Mouse (Mus musculus) hindbrain, embryonic 14.5 days (tissue): ENCODE results near the gene Serf1. TPM values are rescaled to one million over a fixed set of nuclear protein-coding genes. Genes with fewer than 3 reads are reported as not detected.

Experiments used
- ATAC-seq: fragments of 200-750 bp; cut with Nextera tagmentation; 2 replicates; pipeline ENCODE4 v1.8.0; 2017; ENCODE audit warnings: moderate number of reproducible peaks, mild to moderate bottlenecking, moderate TSS enrichment, moderate library complexity; ENCODE audit not compliant: low FRiP score
- DNase-seq: peaks from one replicate; pipeline ENCODE4 v3.0.0-alpha.2; 2015; ENCODE audit warnings: low spot score
- H3K27ac ChIP-seq: fragments of 300-500 bp; sonication (generic); 2 replicates; pipeline ENCODE4 v1.5.1; 2014; ENCODE audit warnings: mild to moderate bottlenecking, moderate library complexity
- H3K27me3 ChIP-seq: fragments of 300-500 bp; sonication (generic); 2 replicates; pipeline ENCODE4 v1.6.1; 2014; ENCODE audit warnings: mild to moderate bottlenecking, low read length, mixed read lengths; ENCODE audit not compliant: control insufficient read depth, insufficient read depth
- H3K36me3 ChIP-seq: fragments of 300-500 bp; sonication (generic); replicated peaks from 2 replicates; pipeline ENCODE4 v1.6.1; 2014; ENCODE audit not compliant: control insufficient read depth, insufficient read depth
- H3K4me1 ChIP-seq: fragments of 300-500 bp; sonication (generic); replicated peaks from 2 replicates; pipeline ENCODE4 v1.6.1; 2014; ENCODE audit warnings: antibody characterized with exemption, low read length, mixed read lengths; ENCODE audit not compliant: control insufficient read depth, insufficient read depth
- H3K4me2 ChIP-seq: fragments of 300-500 bp; sonication (generic); replicated peaks from 2 replicates; pipeline ENCODE4 v1.6.1; 2014; ENCODE audit warnings: mild to moderate bottlenecking, moderate library complexity
- H3K4me3 ChIP-seq: fragments of 300-500 bp; sonication (generic); replicated peaks from 2 replicates; pipeline ENCODE4 v1.5.1; 2014; ENCODE audit warnings: mild to moderate bottlenecking, low read length
- H3K9ac ChIP-seq: fragments of 300-500 bp; sonication (generic); 2 replicates; pipeline ENCODE4 v1.6.1; 2014
- H3K9me3 ChIP-seq: fragments of 300-500 bp; sonication (generic); 2 replicates; pipeline ENCODE4 v1.6.1; 2016; ENCODE audit warnings: low read length; ENCODE audit not compliant: control insufficient read depth
- WGBS: fragments of 180-500 bp; shearing (Covaris S2); extraction: QIAGEN DNeasy Blood & Tissue Kit; methylation state at CpG from one replicate; pipeline ENCODE4 v1.1.7; 2014; 5-methylcytosine and 5-hydroxymethylcytosine counted together
- polyA plus RNA-seq: library from polyadenylated mRNA; unstranded; fragments of >200 nt; fragmentation: Nextera tagmentation; extraction: Ambion mirVana; gene quantifications from 2 replicates; pipeline ENCODE4 v1.2.1, GENCODE M21; 2014

Gene Serf1
- 396 and 451 TPM in 2 replicates for polyA plus RNA-seq

GRCm38 (mm10) chr13:100107652-100108472 lies at the start of gene Serf1:
TSS of gene Serf1 (plus strand) at chr13:100108012.
- Histone ChIP-seq H3K9ac (peak within 1 kb of the TSS; percentile 91), H3K4me3 (peak within 1 kb of the TSS; percentile 86), H3K36me3 (peaks cover 12% of the 10 kb centered on the region), H3K27ac (peak within 1 kb of the TSS; percentile 89), H3K4me2 (peak within 1 kb of the TSS; percentile 85), H3K4me1 (peaks cover 14% of the 10 kb centered on the region), H3K27me3 (no peaks in the 10 kb centered on the region), H3K9me3 (no peaks in the 10 kb centered on the region)
- ATAC-seq: peak; percentile 84
- WGBS: under 1% methylated on average over 76 of the region's 76 CpGs
- DNase-seq: peak; percentile 86

GRCm38 (mm10) chr13:100063936-100064335 lies 43.9 kb upstream of the Serf1 start:
- peaks cover 84% of the 10 kb centered on the region for H3K36me3 ChIP-seq
- ATAC-seq (no peak), DNase-seq (no peak)
- no peak overlapping the region for H3K9ac ChIP-seq
- no peak overlapping the region for H3K4me2 ChIP-seq
- no peak overlapping the region for H3K4me3 ChIP-seq
- H3K27ac ChIP-seq: no peak overlapping the region
- H3K4me1 ChIP-seq: no peaks in the 10 kb centered on the region
- WGBS: 95% methylated on average over 3 of the region's 3 CpGs
- H3K9me3 ChIP-seq: no peaks in the 10 kb centered on the region
- no peaks in the 10 kb centered on the region for H3K27me3 ChIP-seq

GRCm38 (mm10) chr13:100067821-100068220 lies 40.0 kb upstream of the Serf1 start:
- no peaks in the 10 kb centered on the region for H3K9me3 ChIP-seq
- H3K4me2 ChIP-seq: no peak overlapping the region
- no peak for ATAC-seq
- no peaks in the 10 kb centered on the region for H3K27me3 ChIP-seq
- H3K9ac ChIP-seq: no peak overlapping the region
- H3K4me1 ChIP-seq: no peaks in the 10 kb centered on the region
- 92% methylated on average over 6 of the region's 6 CpGs for WGBS
- DNase-seq: no peak
- H3K36me3 ChIP-seq: peaks cover 76% of the 10 kb centered on the region
- no peak overlapping the region for H3K27ac ChIP-seq
- H3K4me3 ChIP-seq: no peak overlapping the region

- no peak for ATAC-seq
- H3K9me3 ChIP-seq: no peaks in the 10 kb centered on the region
- no peak overlapping the region for H3K27ac ChIP-seq
- no peak overlapping the region for H3K4me3 ChIP-seq
- H3K4me1 ChIP-seq: no peaks in the 10 kb centered on the region
- no peaks in the 10 kb centered on the region for H3K27me3 ChIP-seq
- 92% methylated on average over 8 of the region's 8 CpGs for WGBS
- H3K9ac ChIP-seq: no peak overlapping the region
- peaks cover 78% of the 10 kb centered on the region for H3K36me3 ChIP-seq
- no peak for DNase-seq
- H3K4me2 ChIP-seq: no peak overlapping the region
Observed at GRCm38 (mm10) chr13:100071473-100071872, 36.3 kb upstream of the Serf1 start.

- Histone ChIP-seq H3K27me3 (no peaks in the 10 kb centered on the region), H3K36me3 (peaks cover 48% of the 10 kb centered on the region), H3K9ac (no peak overlapping the region), H3K9me3 (no peaks in the 10 kb centered on the region), H3K27ac (no peak overlapping the region), H3K4me3 (no peak overlapping the region), H3K4me1 (peaks cover 18% of the 10 kb centered on the region), H3K4me2 (no peak overlapping the region)
- ATAC-seq (no peak), DNase-seq (no peak)
- 90% methylated on average over 6 of the region's 6 CpGs for WGBS
Observed at GRCm38 (mm10) chr13:100098808-100099207, 9.0 kb upstream of the Serf1 start.

- 0 out of 2 replicates have a peak, but pooled peaks have one; percentile 2 for ATAC-seq
- DNase-seq: no peak
- Histone ChIP-seq H3K9me3 (no peaks in the 10 kb centered on the region), H3K4me3 (peak overlapping the region; percentile 66), H3K4me1 (peaks cover 18% of the 10 kb centered on the region), H3K27me3 (no peaks in the 10 kb centered on the region), H3K4me2 (peak overlapping the region; percentile 69), H3K27ac (peak overlapping the region; percentile 74), H3K9ac (peak overlapping the region; percentile 78), H3K36me3 (peaks cover 7% of the 10 kb centered on the region)
- 9% methylated on average over 15 of the region's 15 CpGs for WGBS
Observed at GRCm38 (mm10) chr13:100103052-100103658, 4.7 kb upstream of the Serf1 start.

- peak; percentile 80 for ATAC-seq
- Histone ChIP-seq H3K9me3 (no peaks in the 10 kb centered on the region), H3K27ac (peak within 1 kb of the TSS; percentile 74), H3K9ac (peak within 1 kb of the TSS; percentile 78), H3K4me3 (peak within 1 kb of the TSS; percentile 66), H3K36me3 (peaks cover under 1% of the 10 kb centered on the region), H3K27me3 (no peaks in the 10 kb centered on the region), H3K4me2 (peak within 1 kb of the TSS; percentile 69), H3K4me1 (peaks cover 21% of the 10 kb centered on the region)
- under 1% methylated on average over 44 of the region's 44 CpGs for WGBS
- peak; percentile 99 for DNase-seq
Observed at GRCm38 (mm10) chr13:100103748-100104254, 4.0 kb upstream of the Serf1 start, which contains the start of gene Bdp1. TSS of gene Bdp1 (minus strand) at chr13:100104070.

- no peaks in the 10 kb centered on the region for H3K27me3 ChIP-seq
- peaks cover 11% of the 10 kb centered on the region for H3K4me1 ChIP-seq
- H3K9me3 ChIP-seq: no peaks in the 10 kb centered on the region
- DNase-seq: peak; percentile 66
- 41% methylated on average over 5 of the region's 5 CpGs for WGBS
- H3K4me2 ChIP-seq: no peak overlapping the region
- peaks cover 39% of the 10 kb centered on the region for H3K36me3 ChIP-seq
- H3K9ac ChIP-seq: no peak overlapping the region
- H3K27ac ChIP-seq: no peak overlapping the region
- no peak overlapping the region for H3K4me3 ChIP-seq
- no peak for ATAC-seq
Observed at GRCm38 (mm10) chr13:100112218-100112972, 4.6 kb downstream of the Serf1 start.
